Mouse (Mus musculus): ENCODE results near the gene Dab2ip. TPM values are rescaled to one million over a fixed set of nuclear protein-coding genes. Genes with fewer than 3 reads are reported as not detected.
A peak's percentile ranks its signal among the peaks of the same experiment; 100 is the strongest.

Dab2ip gene
- total RNA-seq, 4 experiments from 2014 or later: 41.4 to 47.5 (median 46.5) TPM

DNA sequence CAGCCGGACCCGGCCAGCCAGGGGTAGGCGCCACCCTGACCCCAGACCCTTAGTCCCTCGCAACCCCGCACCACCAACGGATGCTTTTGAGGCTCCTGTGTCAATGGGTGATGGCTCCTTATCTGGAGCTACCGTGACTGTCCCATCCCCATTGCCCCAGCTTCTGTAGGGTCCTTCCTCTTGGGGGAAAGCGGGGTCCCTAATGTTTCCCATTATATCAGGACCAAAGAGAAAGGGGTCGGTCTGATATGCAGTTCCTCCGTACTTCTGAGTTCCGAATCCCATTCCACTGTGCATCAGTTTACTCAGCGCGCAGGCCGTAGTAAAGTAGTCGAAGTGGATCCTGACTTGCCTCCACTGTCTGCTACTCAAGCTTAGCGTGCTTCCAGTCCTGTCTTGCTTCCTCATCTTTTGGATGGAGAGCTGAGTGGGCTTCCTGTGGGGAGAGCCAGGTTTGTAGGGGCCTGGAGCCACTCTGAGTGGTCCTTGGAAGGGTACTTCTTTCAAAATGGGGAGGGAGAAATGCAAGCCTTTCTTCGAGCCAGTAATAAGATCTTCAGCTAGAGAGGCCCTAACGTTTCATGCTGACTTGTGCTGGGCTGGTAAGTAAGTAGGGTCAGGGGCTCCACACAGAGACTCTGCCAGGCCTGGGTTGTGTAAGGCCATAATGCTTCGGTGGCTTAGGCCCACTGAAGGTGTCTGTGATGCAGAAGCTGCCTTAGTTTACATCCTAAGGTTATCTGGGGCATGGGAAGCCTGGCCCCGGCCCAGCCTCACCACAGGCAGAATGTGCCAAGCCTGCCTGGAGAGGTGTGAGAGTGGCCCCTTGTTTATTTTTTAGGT, 64.4 kb downstream of the Dab2ip start:
- no peak for DNase-seq (ENCODE audit: low spot score)

GRCm38 (mm10) chr2:35623104-35623377, 65.0 kb downstream of the Dab2ip start:
- no peak for DNase-seq (ENCODE audit: low spot score)

DNA sequence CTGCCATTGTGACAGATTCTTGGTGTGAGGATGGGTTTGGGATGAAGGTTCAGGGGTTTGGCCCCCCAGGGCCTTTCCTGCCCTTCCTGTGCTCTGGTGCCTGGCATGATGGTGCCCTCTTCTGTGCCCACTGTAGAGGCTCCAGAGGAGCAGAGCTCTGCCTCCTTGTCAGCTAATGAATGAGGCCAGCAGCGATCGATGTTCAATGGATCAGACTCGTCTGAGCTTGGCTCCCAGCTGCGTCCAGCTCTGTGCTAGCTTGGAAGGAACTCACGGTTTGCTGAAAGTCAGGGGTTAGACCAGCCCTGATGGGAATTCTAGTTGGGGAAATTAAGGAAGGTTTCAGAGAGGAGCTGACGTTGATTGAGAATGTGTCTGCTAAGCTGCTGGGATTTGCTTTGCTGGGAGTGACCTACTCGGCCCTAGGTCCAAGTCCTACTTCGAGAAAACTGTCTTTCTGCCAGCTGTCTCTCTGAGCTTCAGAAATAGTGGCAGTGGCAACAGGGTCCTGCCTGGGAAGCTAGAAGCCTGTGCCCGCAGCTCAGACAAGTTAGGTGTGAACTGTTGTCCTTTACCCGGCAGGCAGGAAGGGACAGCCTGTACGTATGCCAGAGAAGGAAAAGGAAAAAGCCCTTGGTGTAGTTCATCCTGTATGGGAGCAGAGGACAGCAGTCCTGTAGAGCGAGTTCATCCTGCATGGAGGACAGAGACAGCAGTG, 65.5 kb downstream of the Dab2ip start:
- no peak for DNase-seq (ENCODE audit: low spot score)

DNA sequence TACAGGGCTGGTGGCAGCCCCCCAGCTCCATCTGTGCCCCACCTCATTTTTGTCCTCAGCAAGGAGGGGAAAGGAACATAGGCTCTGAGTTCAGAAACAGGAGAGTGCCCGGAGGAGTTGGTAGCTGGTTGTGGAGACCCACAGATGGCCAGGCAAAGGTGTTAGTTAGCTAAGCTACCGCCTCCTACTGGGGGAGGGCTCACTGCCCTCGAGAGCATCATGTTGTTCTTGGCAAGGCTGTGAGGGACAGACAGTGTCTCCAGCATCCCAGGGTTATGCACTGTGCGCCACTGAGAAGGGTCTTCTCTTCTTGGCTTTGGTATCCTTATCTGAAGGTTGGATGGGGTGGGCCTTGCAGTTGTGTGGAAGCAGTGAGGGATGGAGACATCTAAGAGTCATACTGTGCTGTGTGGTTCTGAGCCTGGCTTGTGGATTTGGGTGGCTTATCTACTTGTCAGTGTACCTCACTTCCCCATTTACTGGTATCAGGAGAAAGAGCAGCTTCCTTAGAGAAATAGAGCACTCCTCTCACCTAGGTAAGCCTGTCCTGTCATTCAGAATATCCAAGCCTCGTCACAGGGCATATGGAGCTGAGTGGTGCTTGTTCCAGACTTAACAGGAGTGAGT, 66.4 kb downstream of the Dab2ip start:
- no peak for DNase-seq (ENCODE audit: low spot score)

DNA sequence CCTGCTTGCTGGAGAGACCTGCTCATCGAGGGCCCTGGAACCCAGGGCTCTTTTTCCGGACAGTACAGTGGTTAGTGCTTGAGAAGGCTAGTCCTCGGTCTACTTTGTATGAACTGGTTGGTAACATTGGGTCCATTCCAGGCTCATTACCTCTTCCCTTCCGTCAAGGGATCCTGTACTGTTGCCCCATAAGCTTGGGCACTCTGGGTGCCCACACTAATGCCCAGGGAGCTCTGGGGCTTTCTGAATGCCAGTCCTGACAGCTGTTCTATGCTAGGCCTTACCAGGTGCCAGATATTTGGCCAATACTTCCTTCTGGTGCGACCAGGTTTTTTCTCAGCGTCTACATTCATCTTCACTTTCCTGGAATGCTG, 66.9 kb downstream of the Dab2ip start:
- DNase-seq (ENCODE audit: low spot score): no peak

DNA sequence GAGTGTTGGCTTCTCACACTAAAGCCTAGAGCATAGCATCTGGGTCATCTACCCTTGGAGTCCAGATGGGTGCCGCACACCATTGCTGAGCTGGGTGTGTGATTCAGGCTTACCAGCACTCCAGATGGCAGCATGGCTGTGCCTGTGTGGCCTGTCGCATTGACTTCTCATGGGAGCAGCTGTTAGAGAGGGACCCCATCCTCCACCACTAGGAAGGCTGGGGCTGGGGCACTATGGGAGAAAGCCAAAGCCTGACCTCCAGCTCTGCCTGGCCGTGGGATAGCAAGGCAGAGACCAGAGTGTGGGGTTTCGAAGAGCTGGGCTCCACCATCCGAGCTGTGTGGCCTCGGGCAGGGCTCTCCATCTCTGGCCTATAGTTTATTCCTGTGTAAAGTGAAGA, 67.5 kb downstream of the Dab2ip start:
- DNase-seq (ENCODE audit: low spot score): no peak

DNA sequence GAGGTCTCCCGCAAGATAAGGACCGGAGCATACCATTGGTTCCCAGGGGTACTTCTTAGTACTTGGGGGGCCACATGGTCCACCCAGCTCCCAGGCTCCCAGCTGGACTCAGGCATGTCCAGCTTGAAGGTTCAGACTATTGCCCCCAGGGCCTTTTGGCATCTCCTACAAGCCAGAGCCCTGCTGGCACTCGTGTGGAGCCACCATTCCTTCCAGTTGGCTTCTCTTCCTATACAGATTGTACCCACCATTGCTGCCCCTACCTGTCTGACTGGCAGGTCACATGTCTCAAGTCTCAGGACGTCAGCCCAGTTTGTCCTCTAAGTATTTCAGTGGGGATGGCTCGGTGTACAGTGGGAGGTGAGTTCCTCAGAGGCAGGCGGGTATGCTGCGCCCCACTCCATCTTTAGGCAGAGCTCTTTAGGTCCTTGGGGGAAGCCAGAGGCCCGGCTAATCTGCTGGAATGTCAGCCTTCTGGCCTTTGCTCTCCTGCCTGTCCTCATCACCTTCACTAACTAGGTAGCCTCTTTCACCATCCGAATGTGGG, 68.2 kb downstream of the Dab2ip start:
- no peak for DNase-seq (ENCODE audit: low spot score)

- peak; percentile 76 for DNase-seq (ENCODE audit: low spot score)
These were observed 69.3 kb downstream of the Dab2ip start for GRCm38 (mm10) chr2:35627298-35627898.

- DNase-seq (ENCODE audit: low spot score): no peak
These were observed 70.0 kb downstream of the Dab2ip start for GRCm38 (mm10) chr2:35628052-35628451.

GRCm38 (mm10) chr2:35628656-35629055, 70.6 kb downstream of the Dab2ip start:
- no peak for DNase-seq (ENCODE audit: low spot score)

DNA sequence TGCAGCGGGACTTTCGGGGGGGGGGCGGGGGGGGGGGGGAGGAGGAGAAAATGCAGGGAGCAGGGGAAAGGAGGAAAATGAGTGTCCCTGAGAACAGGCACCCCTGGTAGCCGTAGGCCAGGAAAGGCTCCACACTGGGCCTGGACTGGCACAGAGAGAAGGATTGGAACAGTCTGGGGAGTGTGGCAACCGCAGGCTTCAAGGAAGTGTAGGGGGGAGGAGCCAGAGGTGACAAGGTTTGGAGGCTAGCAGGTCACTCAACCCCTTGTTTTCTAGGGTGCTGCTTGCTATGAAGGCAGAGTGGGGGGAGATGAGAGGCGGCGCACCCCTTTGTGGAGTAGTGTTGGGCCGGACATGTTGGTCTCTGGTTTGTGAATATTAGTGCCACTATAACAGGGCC, 71.1 kb downstream of the Dab2ip start:
- DNase-seq (ENCODE audit: low spot score): no peak

DNA sequence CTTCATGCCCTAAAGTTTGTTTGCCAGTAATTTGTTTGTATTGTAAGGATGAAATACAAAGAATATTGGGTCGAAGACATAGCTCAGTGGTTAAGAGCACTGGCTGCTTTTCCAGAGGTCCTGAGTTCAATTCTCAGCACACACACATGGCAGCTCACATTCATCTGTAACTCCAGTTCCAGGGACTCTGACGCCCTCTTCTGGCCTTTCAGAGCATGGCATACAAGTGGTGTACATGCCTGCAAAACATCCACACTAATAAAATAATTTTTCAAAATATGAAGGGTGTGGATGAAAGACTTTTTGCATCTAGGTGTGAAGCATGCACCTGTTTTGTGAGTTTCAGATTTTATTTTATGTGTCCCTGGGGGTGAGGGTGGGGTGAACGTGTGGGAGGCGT, 75.3 kb downstream of the Dab2ip start:
- no peak for DNase-seq (ENCODE audit: low spot score)

GRCm38 (mm10) chr2:35634963-35635362, 76.9 kb downstream of the Dab2ip start:
- DNase-seq (ENCODE audit: low spot score): no peak

DNA sequence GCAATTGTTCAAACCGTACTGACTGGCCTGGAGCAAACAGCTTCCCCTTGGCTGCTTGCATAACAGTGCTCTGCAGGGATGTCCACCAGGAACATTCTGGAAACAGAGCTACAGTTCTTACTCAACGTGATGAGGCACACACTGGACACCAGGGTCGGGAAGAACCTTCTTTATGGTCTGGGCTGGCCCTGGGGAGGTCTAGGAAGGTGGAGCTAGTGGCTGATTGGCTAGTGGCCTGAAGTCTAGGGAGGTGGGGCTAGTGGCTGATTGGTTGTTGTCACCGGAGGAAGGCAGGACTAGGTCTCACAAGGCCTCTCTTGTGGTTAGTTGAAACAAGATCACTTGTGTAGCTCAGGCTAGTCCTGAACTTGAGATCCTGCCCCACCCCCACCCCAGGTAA, 77.5 kb downstream of the Dab2ip start:
- DNase-seq (ENCODE audit: low spot score): no peak

DNA sequence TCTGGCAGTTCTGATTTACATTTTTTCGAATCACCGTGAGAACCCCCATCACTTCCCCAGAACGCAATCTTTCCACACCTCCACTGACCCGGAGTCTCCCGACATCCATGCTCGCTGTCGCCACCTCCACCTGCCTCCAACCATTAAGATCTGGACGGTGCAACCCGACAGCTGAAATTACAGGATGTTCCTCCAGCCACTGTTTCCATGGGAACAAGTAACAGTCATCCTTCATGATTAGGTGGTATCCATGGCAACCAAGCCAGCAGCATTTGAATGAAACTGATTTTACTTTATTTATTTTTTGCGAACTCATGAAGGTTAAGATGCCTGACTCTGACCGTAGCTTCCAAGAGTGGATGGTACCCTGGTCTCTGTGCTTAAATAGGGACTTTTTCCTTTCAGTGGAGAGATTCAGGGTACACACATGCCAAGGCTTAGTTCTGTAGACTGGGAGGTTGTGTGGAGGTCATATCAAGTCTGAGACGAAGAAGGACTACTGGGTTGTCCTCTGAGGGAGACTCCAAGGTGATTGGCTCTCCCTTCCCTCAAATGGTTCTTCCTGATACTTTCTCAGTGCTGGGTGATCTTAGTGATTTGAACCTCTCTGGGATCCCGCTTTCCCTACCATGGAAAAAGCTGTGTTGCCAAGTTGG, 79.9 kb downstream of the Dab2ip start:
- no peak for DNase-seq (ENCODE audit: low spot score)

- DNase-seq (ENCODE audit: low spot score): no peak
These were observed 81.7 kb downstream of the Dab2ip start for GRCm38 (mm10) chr2:35639799-35640198.

DNA sequence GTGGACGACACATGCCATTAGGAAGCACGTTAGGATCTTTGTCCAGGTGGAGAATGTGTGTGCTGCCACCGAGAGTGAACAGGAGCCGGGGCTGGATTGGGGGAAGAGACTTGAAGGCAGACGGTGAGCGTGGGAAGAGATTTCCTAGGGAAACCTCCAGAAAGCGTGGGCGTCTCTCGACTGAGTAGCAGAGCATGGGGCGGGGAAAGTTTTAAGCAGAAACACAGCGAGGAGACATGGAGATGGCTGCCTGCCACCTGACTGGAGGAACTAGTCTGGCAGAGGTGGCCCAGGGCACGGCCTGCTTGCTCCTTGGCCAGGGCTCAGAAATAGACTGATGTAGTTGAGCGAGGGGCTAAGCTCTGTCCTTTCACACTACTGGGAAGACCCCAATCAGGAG, 82.5 kb downstream of the Dab2ip start:
- DNase-seq (ENCODE audit: low spot score): no peak

DNA sequence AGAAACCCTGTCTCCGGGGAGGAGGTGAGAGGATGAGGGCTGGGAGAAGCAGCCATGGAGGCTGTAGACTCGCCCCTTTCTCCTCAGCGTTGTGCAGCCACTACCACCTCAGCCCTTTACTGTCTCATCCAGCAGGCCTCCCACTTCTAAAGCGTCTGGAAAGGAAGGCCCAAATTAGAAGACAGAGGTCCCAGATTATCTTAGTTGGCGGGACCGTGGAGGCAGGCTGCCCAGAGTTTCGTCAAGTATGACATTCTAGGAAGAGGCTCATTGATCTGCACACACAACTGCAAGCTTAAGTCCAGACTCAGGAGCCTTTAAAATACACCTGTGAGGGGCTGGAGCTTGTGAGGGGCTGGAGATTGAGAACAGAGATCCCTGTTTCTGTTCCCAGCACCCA, 84.2 kb downstream of the Dab2ip start:
- DNase-seq (ENCODE audit: low spot score): no peak

- DNase-seq (ENCODE audit: low spot score): no peak
These were observed 88.5 kb downstream of the Dab2ip start for GRCm38 (mm10) chr2:35646553-35646952.

DNA sequence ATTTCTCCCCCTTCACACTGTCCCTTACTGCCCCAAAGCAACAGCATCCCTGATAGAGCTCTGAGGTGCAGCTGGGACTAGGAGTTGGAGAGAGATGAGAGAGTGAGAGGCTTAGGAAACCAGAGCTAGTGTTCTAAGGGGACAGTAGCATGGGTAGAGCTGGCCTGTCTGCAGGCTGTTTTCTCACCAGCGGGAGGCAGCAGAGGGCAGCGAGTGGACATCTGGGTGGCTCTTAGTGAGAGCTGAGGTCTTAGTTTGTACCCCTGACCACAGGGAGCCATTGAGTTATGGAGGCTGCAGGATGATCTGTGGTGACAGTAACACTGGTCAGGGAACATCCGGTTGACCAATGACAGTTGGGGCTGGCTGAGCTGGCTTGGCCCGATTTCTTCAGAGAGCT, 91.6 kb downstream of the Dab2ip start:
- peak; percentile 86 for DNase-seq (ENCODE audit: low spot score)

DNA sequence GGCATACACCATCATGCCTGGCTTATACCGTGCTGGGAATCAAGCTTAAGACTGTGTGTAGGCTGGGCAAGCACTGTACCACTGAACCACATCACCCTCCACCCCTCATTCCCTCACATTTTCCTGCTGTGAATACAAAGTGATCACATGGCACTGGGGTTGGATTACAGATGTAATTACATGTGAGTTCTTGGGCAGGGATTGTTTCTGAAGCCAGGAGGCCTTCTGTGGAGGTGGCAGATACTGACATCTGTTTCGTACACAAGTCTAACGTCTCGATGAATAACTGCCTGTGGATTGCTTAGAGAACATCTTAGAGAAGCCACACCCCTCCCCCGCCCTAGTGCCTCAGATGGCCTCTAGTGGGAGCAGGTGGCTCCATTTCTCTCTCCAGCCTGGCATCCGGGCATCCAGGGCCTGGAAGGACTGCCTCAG, 93.2 kb downstream of the Dab2ip start:
- DNase-seq (ENCODE audit: low spot score): no peak

GRCm38 (mm10) chr2:35652984-35653383, 94.9 kb downstream of the Dab2ip start:
- no peak for DNase-seq (ENCODE audit: low spot score)
